Mouse (Mus musculus) layer of hippocampus, adult 11-12 months (tissue): ENCODE measurements around the gene Prpf6.

Experiments used
- DNase-seq: peaks from one replicate; pipeline ENCODE4 v3.0.0; 2022; ENCODE audit warnings: low spot score

Gene Prpf6

DNA sequence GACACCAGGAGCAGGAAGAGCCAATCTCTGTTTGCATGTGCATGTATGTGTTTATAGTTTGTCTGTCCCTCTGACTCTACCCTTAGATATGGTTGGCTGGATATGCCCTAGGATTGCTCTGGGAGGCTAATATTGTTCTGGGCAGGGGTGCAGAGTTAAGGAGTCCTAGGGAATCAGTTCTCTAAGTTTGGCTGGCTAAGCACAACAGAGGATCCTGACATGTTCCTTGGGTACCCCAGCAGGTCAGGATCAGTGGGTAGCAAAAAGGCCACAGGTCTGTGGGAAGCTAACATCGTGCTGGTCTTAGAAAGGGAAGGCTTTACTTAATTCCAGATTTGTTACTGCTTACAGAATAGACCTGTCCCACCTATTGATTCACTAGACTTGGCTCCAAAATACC is 12.0 kb upstream of the Prpf6 start:
- DNase-seq, result no peak

DNA sequence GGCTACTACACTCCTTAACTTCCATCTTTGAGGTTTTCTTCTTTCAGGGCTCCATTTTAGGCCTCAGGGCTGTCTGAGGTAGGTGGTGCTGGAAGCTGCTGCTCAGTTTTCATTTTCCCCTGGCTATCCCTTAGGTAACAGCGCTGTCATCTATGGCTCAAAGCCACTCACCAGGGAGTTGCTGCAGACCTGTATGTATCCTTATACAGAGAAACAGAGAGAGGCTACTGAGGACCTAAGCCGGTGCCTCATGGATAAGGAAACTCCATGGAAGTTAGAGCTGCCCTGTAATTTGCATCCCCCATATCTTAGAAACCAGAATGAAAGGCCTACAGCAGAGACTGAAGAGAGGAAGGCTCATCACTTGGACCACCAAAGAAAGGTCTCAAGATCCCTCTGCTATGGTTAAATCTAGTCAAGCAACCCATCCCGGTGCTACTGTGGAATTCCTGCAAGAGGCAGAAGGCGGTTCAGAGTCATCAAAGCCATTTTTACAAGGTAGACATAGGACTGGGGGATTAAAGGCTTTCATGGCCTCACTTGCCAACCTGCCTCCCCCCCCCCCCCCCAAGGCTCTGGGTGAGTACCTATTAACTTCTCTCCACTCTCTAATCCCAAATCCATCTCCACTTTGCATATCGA is 11.4 kb upstream of the Prpf6 start:
- no peak for DNase-seq

DNA sequence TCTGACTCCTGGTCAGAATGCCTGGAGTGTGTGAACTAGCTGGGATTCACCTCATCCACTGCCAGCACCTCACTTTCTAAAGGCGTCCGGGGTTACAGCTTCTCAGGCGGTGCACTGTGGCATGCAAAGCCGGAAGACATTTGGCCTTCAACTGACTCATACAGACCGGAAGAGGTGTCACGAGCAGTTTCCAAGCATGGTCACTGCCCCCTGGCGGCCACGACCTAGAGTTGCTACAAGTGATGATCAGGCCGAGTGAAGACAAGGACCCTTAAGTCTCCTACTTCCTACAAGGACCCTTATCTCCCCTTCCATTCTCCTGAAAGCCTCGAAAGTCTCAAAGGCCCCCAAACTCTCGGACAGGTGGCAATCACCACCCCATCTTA is 10.7 kb upstream of the Prpf6 start:
- peak; percentile 77 for DNase-seq

DNA sequence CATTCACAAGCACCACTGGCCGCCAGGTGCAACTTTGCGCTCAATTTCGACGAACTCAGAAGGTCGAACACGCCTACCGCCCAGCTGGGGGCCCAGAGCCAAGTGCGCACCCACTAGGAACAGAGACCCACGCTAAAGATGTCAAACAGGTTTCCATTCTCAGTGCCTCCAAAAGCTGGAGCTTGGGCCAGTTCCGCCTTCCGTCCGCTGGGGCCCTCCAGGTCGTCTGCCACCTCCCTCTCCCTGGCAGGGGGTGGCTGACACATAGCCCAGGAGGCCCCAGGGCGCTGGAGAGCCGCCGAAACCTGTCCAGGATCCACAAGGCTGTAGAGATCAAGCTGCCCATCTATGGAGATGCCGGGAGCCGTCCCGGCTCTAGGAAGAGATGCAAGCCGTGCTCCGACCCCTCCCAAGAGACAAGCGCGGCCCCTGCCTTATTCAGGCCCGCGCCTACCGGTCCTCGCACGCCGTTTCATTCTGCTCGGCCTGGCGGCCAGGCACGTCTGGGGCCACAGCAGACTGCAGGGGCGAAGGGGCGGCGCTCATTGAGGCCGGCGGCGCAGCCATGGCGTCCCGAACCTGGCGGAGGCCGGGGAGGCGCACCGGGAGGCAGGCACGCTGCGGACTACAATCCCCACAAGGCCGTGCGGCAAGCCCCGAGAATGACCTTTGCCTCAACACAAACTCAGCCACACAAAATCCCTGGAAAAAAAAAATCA is 10.1 kb upstream of the Prpf6 start:
- peak; percentile 88 for DNase-seq

DNA sequence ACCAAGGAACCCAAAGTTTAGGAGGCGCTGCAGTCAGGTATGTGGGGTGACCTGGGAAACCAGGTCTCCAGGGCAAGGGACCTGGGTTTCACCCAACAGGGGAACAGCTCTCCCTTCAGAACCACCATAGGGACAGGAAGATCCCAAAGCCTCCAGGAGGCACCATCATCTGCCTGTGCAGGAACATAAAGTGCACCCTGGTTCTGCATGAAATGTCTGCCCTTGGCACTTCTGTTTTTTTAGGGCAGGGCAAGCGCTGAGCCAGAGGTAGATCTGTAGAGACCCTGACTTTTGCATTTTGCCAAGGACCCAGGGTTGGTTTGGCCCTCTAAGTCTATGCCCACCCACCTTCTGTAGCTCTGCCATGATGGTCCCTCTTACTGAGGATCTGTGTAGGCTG is 9.3 kb upstream of the Prpf6 start:
- no peak for DNase-seq

DNA sequence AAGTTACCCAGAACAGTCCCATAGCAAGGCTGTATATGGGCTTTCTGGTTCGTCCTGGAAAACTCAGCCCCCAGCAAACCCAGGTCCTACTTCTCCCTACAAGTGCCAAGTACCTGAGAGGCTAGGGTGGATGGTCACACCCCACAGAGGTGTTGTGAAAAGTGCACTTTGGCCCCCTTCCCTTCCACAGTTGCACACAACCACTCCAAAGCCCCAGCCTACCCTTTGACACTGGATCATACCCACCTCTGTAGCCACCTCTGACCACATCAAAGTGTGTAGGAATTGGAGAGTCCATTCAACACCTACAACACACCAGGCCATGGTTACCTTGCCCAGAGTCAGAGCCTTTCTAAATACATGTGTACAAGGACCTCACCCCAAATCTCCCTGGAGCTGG is 8.7 kb upstream of the Prpf6 start:
- no peak for DNase-seq

DNA sequence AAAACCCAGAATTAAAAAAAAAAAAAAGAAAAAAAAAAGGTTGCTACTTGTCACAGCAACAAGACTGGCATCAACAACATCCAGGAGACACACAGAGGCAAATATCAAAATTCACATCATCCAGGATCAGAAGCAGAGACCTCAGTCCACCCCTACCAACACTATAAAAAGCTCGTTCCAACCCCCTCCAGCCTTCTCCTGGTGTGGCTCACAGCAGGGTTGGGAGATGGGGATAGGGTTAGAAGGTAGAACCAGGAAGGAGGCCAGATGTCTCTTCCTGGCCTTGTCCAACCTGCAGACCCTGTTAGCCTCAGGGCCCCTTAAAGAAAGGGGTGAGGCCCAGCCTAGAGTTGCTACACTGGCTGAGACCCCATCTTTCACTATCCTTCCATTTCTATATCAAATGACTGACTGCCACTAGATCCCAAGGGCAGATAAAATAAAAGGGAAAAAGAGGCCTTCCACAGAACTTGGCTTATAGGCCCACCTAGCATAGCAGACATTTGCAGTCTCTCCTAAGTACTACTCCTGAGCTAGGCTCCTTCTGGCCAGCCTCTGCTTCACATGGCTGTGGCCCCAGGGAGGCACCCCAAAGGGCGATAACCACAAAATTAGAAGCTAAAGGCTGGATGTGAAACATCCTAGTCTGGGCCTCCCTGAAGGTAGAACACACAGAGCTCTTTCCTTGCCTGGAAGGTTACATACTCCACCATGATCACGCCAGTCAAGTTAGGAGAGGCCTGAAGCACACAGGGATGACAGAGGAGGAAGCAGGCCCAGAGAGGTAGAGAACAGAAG is 8.0 kb upstream of the Prpf6 start:
- no peak for DNase-seq

DNA sequence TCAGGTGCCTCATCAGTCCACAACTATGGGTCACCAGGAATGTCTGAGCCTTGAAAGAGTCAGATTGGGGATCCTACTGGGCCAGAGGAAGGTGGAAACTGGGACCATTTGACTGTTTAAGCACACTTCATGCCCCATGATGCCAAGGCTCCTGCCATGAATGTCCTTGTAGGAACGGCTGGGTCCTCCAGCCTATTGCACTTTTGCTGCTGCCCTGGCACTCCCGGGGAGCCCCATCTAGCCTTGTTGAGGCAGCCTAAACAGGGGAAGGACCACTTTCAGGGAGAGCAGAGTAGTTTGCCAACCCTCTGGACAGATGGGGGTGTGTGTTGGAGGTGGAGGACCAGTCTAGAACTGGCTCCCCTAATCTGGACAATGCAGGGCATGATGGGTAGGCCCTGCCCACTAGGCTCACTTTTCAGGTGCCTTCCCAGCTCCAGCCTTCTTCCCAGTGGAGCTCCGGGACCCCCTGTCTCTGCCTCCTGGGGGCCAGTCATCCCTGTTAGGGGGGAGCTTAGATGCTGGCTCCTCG is 7.2 kb upstream of the Prpf6 start, which contains the start of gene Uckl1:
Gene Uckl1 (minus strand): TSS at position 482 of the 532 bp plus-strand sequence.
- no peak for DNase-seq

DNA sequence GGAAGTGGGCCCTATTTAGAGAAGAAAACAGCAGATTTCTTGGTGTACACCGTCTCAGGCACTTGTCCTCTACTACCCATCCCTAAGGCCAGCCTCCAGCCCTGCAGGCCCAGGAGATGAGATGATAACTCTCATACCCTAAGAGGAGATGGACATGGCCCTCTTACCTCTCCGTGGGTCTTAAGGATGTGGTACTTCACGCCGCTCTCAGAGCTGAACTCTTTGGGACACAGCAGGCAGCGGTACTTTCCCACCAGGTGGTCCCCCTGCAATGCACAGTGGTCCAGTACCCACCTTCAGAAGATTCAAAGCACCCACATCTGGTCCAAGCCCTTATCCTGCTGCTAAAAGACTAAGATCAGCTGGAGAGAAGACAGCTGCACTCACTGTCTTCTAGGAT is 6.2 kb upstream of the Prpf6 start:
- DNase-seq, result no peak

DNA sequence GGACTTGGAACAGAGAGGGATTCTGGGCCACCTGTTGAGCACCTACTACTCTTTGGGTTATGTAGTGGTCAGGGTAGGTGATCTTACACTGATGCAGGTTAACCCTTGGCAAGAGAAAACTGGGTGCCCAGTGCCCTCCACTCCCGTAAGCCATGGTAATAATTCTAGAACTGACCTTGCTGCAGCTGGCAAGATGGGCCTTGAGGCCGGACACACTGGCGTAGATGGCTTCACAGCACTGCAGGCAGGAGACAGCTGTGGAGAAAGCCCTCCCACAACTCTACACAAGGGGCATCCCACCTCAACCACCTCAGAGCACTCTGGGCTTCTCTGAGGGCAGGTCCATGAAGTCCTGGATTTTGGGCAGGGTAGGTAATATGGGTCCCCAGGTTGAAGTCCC is 5.5 kb upstream of the Prpf6 start:
- no peak for DNase-seq

DNA sequence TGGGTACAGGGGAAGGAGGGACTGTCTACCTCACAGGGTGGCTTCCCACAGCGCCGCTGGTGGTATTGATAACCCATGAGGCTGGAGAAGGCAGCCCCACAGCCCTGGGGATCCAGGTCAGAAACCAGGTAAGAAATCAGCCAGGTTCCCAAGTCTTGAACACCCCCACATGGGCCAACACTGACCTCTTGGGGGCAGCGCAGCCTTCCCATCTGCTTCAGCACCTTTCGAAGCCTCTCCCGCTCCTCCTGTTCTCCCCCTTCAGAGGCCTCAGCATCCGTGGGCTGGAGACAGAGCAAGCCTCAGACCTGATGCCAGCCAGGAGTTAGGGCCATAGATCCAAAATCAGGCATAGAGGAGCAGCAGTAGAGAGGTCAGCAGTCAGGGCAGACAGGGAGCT is 3.9 kb upstream of the Prpf6 start:
- DNase-seq, result no peak

DNA sequence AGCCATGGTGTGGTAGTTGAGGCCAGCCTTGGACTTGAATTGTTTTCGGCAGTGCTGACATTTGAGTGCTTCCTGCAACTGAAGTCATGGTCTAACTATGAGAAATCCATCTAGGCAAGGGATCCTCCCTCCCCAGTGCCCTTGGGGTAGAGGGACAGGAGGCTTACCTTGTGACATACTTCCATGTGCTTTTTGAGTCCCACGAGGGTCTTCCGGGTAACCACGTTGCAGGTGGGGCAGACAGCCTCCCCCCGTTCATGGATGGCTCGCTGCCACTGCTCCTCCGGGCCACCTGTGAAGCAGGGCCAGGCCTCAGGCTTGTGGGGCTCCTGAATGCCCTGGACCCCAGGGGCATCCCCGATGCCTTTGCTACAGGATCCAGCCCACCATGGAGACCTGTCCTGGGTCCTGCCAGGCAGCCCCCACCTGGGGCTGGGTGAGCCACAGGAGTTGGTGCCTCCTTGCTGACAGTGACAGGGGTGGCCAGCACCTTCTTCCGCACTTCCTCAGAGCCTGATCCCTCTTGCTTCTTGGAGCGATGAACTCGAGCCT is 3.4 kb upstream of the Prpf6 start:
- DNase-seq, result peak; percentile 11

DNA sequence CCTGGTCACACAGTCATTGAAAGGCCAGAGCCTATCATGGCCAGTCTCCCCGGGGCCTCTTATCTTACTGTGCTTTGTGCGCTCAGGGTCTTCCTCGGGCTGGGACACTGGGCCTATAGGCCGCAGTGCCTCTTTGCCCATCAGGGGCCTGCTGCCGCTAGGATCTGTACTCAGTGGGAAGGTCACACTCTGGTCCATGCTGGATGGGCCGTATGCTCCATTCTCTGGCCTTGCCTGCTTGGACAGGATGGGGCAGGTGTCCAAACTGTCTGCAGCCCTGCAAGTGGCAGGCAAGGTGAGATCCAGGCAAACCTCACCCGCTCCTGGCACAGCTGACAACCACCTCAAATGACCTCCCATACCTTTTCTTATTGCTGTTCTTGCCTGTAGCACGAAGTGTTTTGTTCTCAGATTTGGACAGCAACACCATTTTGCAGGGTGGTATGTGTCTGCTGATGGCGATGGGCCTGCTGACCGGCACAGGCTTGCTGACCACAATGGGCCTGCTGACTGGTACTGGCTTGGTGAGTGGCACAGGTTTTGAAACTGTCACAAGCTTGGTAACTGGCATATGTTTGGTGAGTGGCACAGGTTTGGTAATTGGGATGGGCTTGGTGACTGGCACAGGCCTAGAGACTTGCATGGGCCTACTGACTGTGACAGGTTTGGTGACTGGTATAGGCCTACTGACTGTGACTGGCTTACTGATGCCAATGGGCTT is 2.5 kb upstream of the Prpf6 start:
- DNase-seq, result peak; percentile 4

DNA sequence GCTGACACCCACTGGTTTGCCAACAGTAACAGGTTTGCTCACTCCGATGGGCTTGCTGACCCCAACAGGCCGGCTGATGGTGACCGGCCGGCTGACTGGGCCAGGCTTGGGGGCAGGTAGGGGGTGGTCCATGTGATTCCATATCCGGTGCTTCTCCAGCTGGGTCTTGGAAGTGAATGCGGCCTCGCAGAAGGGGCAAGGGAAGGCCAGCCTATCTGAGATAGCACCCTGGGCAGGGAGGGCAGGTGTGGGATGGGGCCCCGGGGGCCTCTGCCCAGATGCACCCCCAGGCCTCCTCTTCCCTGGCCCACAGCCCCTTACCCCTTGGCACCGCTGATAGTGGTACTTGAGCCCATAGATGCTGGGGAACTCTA is 1.9 kb upstream of the Prpf6 start:
- DNase-seq, result peak; percentile 7

DNA sequence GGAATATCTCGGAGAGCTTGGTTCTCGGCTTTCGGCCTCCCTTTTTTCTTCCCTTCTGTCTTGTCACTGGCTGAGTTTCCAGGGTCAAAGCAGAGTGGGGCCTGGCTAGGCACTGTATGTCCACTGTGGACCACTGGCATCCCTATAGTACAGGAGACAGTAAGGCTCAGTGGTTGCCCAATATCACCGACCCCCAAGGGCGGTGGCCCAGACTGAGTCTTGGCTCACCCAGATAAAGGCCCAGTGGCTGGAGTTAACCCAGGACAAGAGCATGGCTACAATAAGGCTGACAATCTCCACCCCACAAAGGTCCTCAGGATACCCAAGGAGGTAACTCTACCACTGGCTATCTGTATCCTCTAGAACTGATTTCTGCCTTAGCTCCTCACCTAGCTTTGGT is 1.2 kb upstream of the Prpf6 start:
- DNase-seq, result peak; percentile 8

DNA sequence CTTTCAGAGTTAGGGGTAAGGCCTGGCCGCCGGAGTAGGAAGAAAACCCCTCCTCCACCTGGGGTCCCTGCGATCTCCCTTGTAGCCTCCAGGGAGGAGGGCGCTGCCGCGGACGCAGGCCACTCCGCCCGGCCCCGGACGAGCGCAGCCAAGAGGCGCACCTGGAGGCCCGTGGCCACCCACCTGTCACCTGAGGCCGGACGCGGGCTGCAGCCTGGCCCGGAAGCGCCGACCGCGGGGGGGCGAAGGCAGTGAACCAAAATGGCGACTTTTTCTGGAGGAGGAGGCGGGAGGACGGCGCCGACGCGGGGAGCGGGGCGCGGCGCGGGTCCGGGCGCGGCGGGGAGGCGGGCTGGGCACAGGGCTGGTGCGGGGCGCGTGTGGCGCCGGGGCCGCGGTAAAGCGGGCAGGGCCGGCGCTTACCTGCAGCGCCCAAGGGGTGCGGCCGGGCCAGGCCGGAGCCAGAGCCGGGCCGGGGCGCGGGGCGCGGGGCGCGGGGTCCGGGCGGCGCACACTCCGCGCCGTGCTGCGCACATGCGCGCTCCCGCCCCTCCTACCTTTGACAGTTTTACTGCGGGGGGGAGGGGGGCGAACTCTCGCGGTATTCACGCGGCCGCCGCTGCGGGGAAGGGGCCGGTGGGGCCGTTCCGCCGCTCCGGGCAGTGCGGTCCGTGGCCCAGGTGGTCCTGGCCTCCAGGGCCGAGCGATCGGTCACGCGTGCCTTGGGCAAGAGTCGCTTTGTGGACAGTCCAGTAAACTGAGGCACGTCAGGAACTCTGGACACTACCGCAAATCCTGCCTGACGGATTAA is 768 bp downstream of the Prpf6 start, which contains the start of gene Zfp512b:
Gene Zfp512b (minus strand): TSS at position 573 of the 811 bp plus-strand sequence.
- peak; percentile 61 for DNase-seq

DNA sequence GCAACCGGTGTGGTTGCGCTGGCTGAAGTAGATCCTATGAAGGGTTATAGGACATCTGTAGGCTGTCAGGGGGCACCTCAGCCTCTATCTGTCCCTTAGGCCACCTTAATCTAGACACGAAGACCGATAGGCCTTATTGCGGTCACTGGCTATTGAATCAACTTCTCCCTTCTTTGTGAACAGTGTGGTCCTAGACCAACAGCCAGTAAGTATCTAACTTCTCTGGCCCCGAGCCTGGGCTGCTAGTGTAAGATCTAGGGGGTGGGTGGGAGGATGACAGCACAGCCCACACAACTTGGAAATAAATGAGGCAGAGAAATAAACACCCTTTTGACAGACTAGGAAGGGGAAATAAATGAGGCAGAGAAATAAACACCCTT is 1.4 kb downstream of the Prpf6 start:
- no peak for DNase-seq

DNA sequence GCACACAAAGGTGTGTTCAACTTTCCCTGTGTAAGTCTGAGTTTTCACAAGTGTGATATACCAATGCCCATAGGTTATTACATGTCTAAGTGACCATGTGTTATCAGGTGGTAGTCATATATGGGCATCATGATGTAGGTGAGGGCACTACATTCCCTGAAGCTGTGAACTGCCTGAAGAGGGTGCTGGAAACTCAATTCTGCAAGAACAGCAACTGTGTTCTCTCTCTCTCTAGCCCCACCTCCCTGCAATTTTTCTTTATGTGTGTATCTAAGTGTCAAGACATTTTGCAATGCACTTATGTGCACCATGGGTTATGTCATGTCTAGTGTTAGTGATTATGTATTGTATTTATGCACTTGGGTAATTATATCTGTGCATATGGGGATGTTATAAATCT is 2.3 kb downstream of the Prpf6 start:
- no peak for DNase-seq

DNA sequence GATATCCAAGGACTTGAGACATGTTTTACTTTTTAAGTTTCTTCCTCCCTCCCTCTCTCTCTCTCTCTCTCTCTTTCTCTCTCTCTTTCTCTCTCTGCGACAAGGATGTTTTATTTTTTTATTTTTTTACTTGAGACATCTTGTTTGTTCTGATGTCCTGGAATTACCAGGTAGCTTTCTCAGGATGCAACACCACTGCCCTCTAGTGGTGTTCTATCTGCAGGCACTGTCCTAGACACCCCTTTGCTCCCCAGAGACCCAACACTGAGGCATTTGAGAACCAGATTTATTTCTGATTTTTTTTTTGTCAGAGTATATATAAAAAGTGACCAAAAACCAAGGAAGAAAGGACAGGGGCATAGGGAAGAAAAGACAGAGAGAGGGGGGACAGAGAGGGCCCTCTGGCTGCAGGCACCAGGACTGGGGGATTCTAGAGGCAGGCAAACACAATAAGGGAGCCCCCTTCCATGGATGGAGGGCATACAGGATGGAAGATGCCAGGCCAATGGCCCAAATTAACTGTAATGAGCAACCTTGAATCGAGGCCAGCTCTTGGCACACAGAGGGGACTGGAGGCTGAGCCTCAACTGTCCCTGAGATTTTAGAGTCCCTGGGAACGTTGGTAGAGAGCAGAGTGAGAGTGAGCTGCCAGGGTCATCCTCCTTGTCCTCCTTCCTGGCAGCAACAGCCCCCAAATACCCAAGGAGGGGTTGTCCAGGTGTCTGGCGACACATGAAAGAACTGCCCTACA is 3.5 kb downstream of the Prpf6 start:
- DNase-seq, result peak; percentile 55

DNA sequence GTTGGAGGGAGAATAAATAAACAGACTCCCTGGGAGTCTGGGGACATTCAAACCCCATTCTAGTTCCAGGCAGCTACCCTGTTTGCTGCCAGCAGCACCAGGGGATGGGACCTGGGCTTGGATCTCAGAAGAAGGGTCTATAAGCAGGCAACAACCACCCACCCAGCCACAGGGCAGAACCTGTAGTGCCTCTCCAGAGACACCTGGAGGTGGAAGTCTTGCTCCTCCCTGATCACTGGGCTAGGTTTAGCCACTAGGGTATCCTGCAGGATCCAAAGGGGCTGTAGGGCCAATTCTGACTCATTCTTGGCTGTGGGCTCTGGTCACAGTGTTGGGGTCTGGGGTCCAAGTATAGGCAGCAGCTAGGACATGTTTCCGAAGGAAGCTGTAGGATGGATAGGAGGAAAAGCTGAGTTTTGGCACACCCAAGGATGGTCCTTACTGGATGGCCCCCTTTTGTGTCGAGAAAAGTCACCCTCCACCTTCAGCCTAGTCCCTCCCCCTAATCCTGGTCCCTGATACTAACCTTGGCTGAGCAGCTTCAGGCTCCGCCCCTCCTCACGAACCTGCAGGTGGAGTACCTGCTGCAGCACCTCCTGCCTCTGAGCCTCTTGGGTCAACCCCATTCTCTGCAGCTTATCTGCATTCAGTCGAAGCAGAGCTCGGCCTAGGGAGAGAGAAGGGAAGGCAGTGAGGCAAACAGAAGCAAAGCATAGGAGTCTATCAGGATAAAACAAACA is 4.7 kb downstream of the Prpf6 start:
- no peak for DNase-seq
